In the genomic region with DNA sequence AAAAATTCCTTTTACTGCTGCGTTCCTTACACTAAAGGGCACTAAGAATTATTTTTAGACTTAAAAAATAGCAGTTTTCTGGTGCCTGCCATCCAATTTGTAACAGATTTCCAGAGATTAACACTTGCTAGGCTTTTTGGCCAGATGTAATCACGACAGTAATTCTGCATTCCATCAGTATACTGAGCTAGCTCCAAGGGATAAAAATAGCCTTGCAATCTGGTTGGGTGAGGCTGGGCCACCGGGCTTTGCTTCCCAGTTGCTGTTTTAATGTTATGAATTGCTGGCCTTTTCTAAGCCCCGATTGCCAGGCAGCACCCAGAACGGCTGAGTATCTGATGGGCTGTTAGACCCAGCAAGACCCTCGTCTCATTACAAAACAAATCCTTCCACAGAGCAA, we compare ENCODE assay signal across 9 mouse cellular contexts.
A peak's percentile ranks its signal among the peaks of the same experiment; 100 is the strongest.
DNase-seq lines count a peak whose midpoint lies in the region; ATAC-seq lines count a peak whose summit lies in the region.
"Had no signal": no experiment of that assay in that cellular context is flagged by ENCODE, and none has a peak within 500 bp of the region (broad histone marks: within the 10 kb centered on the region; RNA-seq: fewer than 3 reads in every experiment).

No protein-coding gene starts in this region.

- H3K27ac ChIP-seq in midbrain, embryonic 15.5 days = no peak overlapping the region
- H3K27ac ChIP-seq: liver, embryonic 13.5 days had no signal

- no peaks in the 10 kb centered on the region for H3K4me1 ChIP-seq in midbrain, embryonic 15.5 days
- H3K4me1 ChIP-seq: liver, embryonic 13.5 days had no signal

- ATAC-seq in midbrain, embryonic 15.5 days (replicated peaks) = no peak

- no peaks in the 10 kb centered on the region for H3K9me3 ChIP-seq in midbrain, embryonic 15.5 days
- H3K9me3 ChIP-seq: liver, embryonic 13.5 days had no signal

- H3K9ac ChIP-seq in midbrain, embryonic 15.5 days = no peak overlapping the region
- H3K9ac ChIP-seq: liver, embryonic 13.5 days had no signal

- H3K27me3 ChIP-seq in midbrain, embryonic 15.5 days (replicated peaks) = no peaks in the 10 kb centered on the region

- no peaks in the 10 kb centered on the region for H3K36me3 ChIP-seq in midbrain, embryonic 15.5 days (replicated peaks)
- H3K36me3 ChIP-seq: liver, embryonic 13.5 days had no signal

- no peak overlapping the region for H3K4me3 ChIP-seq in midbrain, embryonic 15.5 days
- H3K4me3 ChIP-seq: liver, embryonic 13.5 days had no signal

- peak; percentile 26 for DNase-seq in layer of hippocampus, adult 11-12 months (ENCODE audit: low spot score)
- no peak for DNase-seq in layer of hippocampus, postnatal 25 days (ENCODE audit: extremely low spot score in 1 of 2, low spot score in 1 of 2)
- peak; percentile 39 for DNase-seq in brain, embryonic 18.5 days (ENCODE audit: low read depth, low spot score)
- DNase-seq in frontal cortex, postnatal 10 days (ENCODE audit: low spot score in 2 of 2) = peak; percentile 18 to 26
- peak; percentile 46 to 61 for DNase-seq in layer of hippocampus, postnatal 14 days (ENCODE audit: low spot score in 2 of 2)
- no peak for DNase-seq in thymus, adult 18-20 months
- no peak for DNase-seq in embryo, embryonic 9.5 days (ENCODE audit: extremely low spot score)
- DNase-seq: liver, embryonic 13.5 days had no signal

- 61% methylated on average over 6 of the region's 6 CpGs for WGBS in midbrain, embryonic 15.5 days

- no peak overlapping the region for H3K4me2 ChIP-seq in midbrain, embryonic 15.5 days
- H3K4me2 ChIP-seq: liver, embryonic 13.5 days had no signal

Comparison
In these comparisons a context has a peak if more than half of its experiments do, and no peak if none do; other contexts are left out.
1. DNase-seq: peak in layer of hippocampus, adult 11-12 months (single experiment), brain, embryonic 18.5 days (single experiment), frontal cortex, postnatal 10 days (2 of 2) and layer of hippocampus, postnatal 14 days (2 of 2); none in layer of hippocampus, postnatal 25 days (0 of 2), thymus, adult 18-20 months (0 of 2) and embryo, embryonic 9.5 days (single experiment).